ENCODE assay signal across 7 mouse cellular contexts in genomic region chr13:30544856-30545604, GRCm38 (mm10). TPM values are rescaled to one million over a fixed set of nuclear protein-coding genes. Genes with fewer than 3 reads are reported as not detected.
DNase-seq lines count a peak whose midpoint lies in the region; ATAC-seq lines count a peak whose summit lies in the region.

Gene Uqcrfs1 (minus strand): TSS chr13:30545362.

- ATAC-seq in embryonic facial prominence, embryonic 12.5 days (ENCODE audit: insufficient number of reproducible peaks, insufficient read depth, low FRiP score, low TSS enrichment): peak; percentile 97
- peak; percentile 99 for ATAC-seq in limb, embryonic 11.5 days (ENCODE audit: insufficient number of reproducible peaks, low FRiP score, low TSS enrichment, low read depth)
- peak; percentile 99 for ATAC-seq in midbrain, embryonic 14.5 days (ENCODE audit: low FRiP score, low TSS enrichment)

- H3K9me3 ChIP-seq in embryonic facial prominence, embryonic 12.5 days: no peaks in the 10 kb centered on the region
- no peaks in the 10 kb centered on the region for H3K9me3 ChIP-seq in limb, embryonic 11.5 days (ENCODE audit: control insufficient read depth, low read length)
- H3K9me3 ChIP-seq in midbrain, embryonic 14.5 days (ENCODE audit: control insufficient read depth, low read length): no peaks in the 10 kb centered on the region

- peak within 1 kb of the TSS; percentile 82 for H3K4me2 ChIP-seq in embryonic facial prominence, embryonic 12.5 days (replicated peaks)
- peak within 1 kb of the TSS; percentile 70 for H3K4me2 ChIP-seq in limb, embryonic 11.5 days (ENCODE audit: low read depth, severe bottlenecking)
- H3K4me2 ChIP-seq in midbrain, embryonic 14.5 days (ENCODE audit: low read length): peak within 1 kb of the TSS; percentile 75

- peak within 1 kb of the TSS; percentile 97 for H3K4me3 ChIP-seq in embryonic facial prominence, embryonic 12.5 days
- peak within 1 kb of the TSS; percentile 99 for H3K4me3 ChIP-seq in limb, embryonic 11.5 days (ENCODE audit: low read depth, low read length)
- peak within 1 kb of the TSS; percentile 99 for H3K4me3 ChIP-seq in midbrain, embryonic 14.5 days (replicated peaks; ENCODE audit: low read depth, low read length)

- peak; percentile 100 for DNase-seq in adrenal gland, postnatal 25 days
- DNase-seq in heart, adult 11 months: peak; percentile 99
- DNase-seq in kidney, adult 18-20 months: peak; percentile 98
- peak; percentile 99 for DNase-seq in limb, embryonic 11.5 days (ENCODE audit: low spot score)
- peak; percentile 99 for DNase-seq in midbrain, embryonic 14.5 days
- peak; percentile 96 to 98 for DNase-seq in spleen, adult 18-20 months

- under 1% methylated on average over 81 of the region's 82 CpGs for WGBS in embryonic facial prominence, embryonic 12.5 days
- 0% methylated on average over 82 of the region's 82 CpGs for WGBS in limb, embryonic 11.5 days
- WGBS in midbrain, embryonic 14.5 days: 0% methylated on average over 82 of the region's 82 CpGs

- no peaks in the 10 kb centered on the region for H3K27me3 ChIP-seq in embryonic facial prominence, embryonic 12.5 days
- H3K27me3 ChIP-seq in limb, embryonic 11.5 days (ENCODE audit: control insufficient read depth, insufficient read depth, low read length): no peaks in the 10 kb centered on the region
- no peaks in the 10 kb centered on the region for H3K27me3 ChIP-seq in midbrain, embryonic 14.5 days (ENCODE audit: control insufficient read depth, insufficient read depth, low read length)

- H3K36me3 ChIP-seq in embryonic facial prominence, embryonic 12.5 days: peaks cover 6% of the 10 kb centered on the region
- H3K36me3 ChIP-seq in limb, embryonic 11.5 days (ENCODE audit: control insufficient read depth, insufficient read depth, low read length): peaks cover 5% of the 10 kb centered on the region
- H3K36me3 ChIP-seq in midbrain, embryonic 14.5 days (ENCODE audit: control insufficient read depth, insufficient read depth, low read length): peaks cover 9% of the 10 kb centered on the region

- H3K4me1 ChIP-seq in embryonic facial prominence, embryonic 12.5 days: peaks cover 16% of the 10 kb centered on the region
- H3K4me1 ChIP-seq in limb, embryonic 11.5 days (ENCODE audit: control insufficient read depth, insufficient read depth, low read length): peaks cover 6% of the 10 kb centered on the region; the same call in 1 of the 2 replicates
- peaks cover 18% of the 10 kb centered on the region for H3K4me1 ChIP-seq in midbrain, embryonic 14.5 days (ENCODE audit: control insufficient read depth, insufficient read depth, low read length)

- H3K27ac ChIP-seq in embryonic facial prominence, embryonic 12.5 days: peak within 1 kb of the TSS; percentile 70
- peak within 1 kb of the TSS; percentile 58; the same call in 1 of the 2 replicates for H3K27ac ChIP-seq in limb, embryonic 11.5 days (replicated peaks; ENCODE audit: low read depth, low read length)
- H3K27ac ChIP-seq in midbrain, embryonic 14.5 days (replicated peaks; ENCODE audit: low read depth, low read length): peak within 1 kb of the TSS; percentile 83

- H3K9ac ChIP-seq in embryonic facial prominence, embryonic 12.5 days: peak within 1 kb of the TSS; percentile 87
- peak within 1 kb of the TSS; percentile 95 for H3K9ac ChIP-seq in limb, embryonic 11.5 days (ENCODE audit: low read length)
- H3K9ac ChIP-seq in midbrain, embryonic 14.5 days (replicated peaks; ENCODE audit: low read length): peak within 1 kb of the TSS; percentile 96

RNA-seq across cellular contexts. Expression of gene Uqcrfs1, which starts in this region (rescaled TPM):
- total RNA-seq in adrenal gland, postnatal 25 days (2021): 284 and 287 TPM in 2 replicates
- 182 and 196 TPM in 2 replicates for polyA plus RNA-seq in embryonic facial prominence, embryonic 12.5 days (2016; fragmentation: Nextera tagmentation; extraction: Ambion mirVana)
- polyA plus RNA-seq in limb, embryonic 11.5 days (2014; fragmentation: Nextera tagmentation; extraction: Ambion mirVana): 219 and 235 TPM in 2 replicates
- 302 TPM in 2 replicates for polyA plus RNA-seq in midbrain, embryonic 14.5 days (2014; fragmentation: Nextera tagmentation; extraction: Ambion mirVana)

Comparison
In these comparisons a context has a peak if more than half of its experiments do, and no peak if none do; other contexts are left out.
1. Peak in every context shown above with its lines: DNase-seq, ATAC-seq, H3K4me3 ChIP-seq and H3K27ac ChIP-seq.